Mouse (Mus musculus) MEL (cell line): Measurements from ENCODE around the gene Lonrf2. TPM values are rescaled to one million over a fixed set of nuclear protein-coding genes. Genes with fewer than 3 reads are reported as not detected.

Experiments
- DNase-seq: peaks from one replicate; pipeline ENCODE4 v3.0.0; 2011; ENCODE audit warnings: low read depth, low spot score
- H3K27ac ChIP-seq: 2 replicates; pipeline ENCODE4 v1.5.1; 2012; ENCODE audit warnings: low read depth, mild to moderate bottlenecking, control low read depth, low read length, moderate library complexity; ENCODE audit not compliant: control insufficient read depth
- H3K27me3 ChIP-seq, 2 experiments: fragments of 150-350 bp in 1 of 2; sonication (generic) in 1 of 2; 2 replicates each; pipeline ENCODE4 v1.6.1; 2012; ENCODE audit warnings: low read length in 2 of 2, mild to moderate bottlenecking in 2 of 2, improper control_type of control experiment in 1 of 2, moderate library complexity in 1 of 2; ENCODE audit not compliant: insufficient read depth in 2 of 2, control insufficient read depth in 1 of 2
- H3K36me3 ChIP-seq, 2 experiments: 2 replicates each; pipeline ENCODE4 v1.6.1; 2012 to 2014; ENCODE audit warnings: low read length in 2 of 2, improper control_type of control experiment in 1 of 2, inconsistent platforms in 1 of 2, mild to moderate bottlenecking in 1 of 2; ENCODE audit not compliant: insufficient read depth in 2 of 2, control insufficient read depth in 1 of 2
- H3K4me1 ChIP-seq, 2 experiments: fragments of 150-350 bp in 1 of 2; sonication (generic) in 1 of 2; 2 replicates each; pipeline ENCODE4 v1.6.1; 2012; ENCODE audit warnings: low read length in 2 of 2, improper control_type of control experiment in 1 of 2, mild to moderate bottlenecking in 1 of 2; ENCODE audit not compliant: insufficient read depth in 2 of 2, control insufficient read depth in 1 of 2
- H3K4me3 ChIP-seq, 2 experiments: fragments of 150-350 bp in 1 of 2; sonication (generic) in 1 of 2; 2 replicates each; pipeline ENCODE4 v1.5.1; 2012; ENCODE audit warnings: low read depth in 2 of 2, low read length in 2 of 2, mild to moderate bottlenecking in 2 of 2, moderate library complexity in 2 of 2, control low read depth in 1 of 2, improper control_type of control experiment in 1 of 2; ENCODE audit not compliant: control insufficient read depth in 1 of 2, insufficient read depth in 1 of 2
- H3K79me2 ChIP-seq: 2 replicates; pipeline ENCODE4 v1.6.1; 2012; ENCODE audit warnings: mild to moderate bottlenecking, low read length, moderate library complexity; ENCODE audit not compliant: control insufficient read depth, poor library complexity, insufficient read depth
- H3K9ac ChIP-seq: 2 replicates; pipeline ENCODE4 v1.6.1; 2012; ENCODE audit warnings: low read depth, mild to moderate bottlenecking, control low read depth, low read length, moderate library complexity; ENCODE audit not compliant: control insufficient read depth, poor library complexity, severe bottlenecking
- H3K9me3 ChIP-seq: fragments of 150-350 bp; sonication (generic); replicated peaks from 2 replicates; pipeline ENCODE4 v1.6.1; 2012; ENCODE audit warnings: mild to moderate bottlenecking, low read length, improper control_type of control experiment, moderate library complexity; ENCODE audit not compliant: insufficient read depth
- BHLHE40 ChIP-seq: IDR thresholded peaks from 2 replicates; pipeline ENCODE4 v1.6.1; 2012; ENCODE audit warnings: low read depth, mild to moderate bottlenecking, inconsistent platforms, low read length, improper control_type of control experiment, borderline replicate concordance
- CHD1 ChIP-seq: IDR thresholded peaks from 2 replicates; pipeline ENCODE4 v1.6.1; 2012; ENCODE audit warnings: low read depth, mild to moderate bottlenecking, inconsistent platforms, low read length, improper control_type of control experiment
- CHD2 ChIP-seq: IDR thresholded peaks from 2 replicates; pipeline ENCODE4 v1.6.1; 2011; ENCODE audit warnings: low read length, improper control_type of control experiment
- CTCF ChIP-seq, 3 experiments: IDR thresholded peaks in 2 of 3; conservative IDR thresholded peaks in 1 of 3; 2 replicates each; pipeline ENCODE4 v1.5.1; 2011 to 2012; ENCODE audit warnings: low read length in 3 of 3, low read depth in 2 of 3, mild to moderate bottlenecking in 2 of 3, improper control_type of control experiment in 1 of 3, inconsistent platforms in 1 of 3, mixed read lengths in 1 of 3, moderate library complexity in 1 of 3; ENCODE audit not compliant: control insufficient read depth in 1 of 3, insufficient read depth in 1 of 3, poor library complexity in 1 of 3, severe bottlenecking in 1 of 3
- E2F4 ChIP-seq: IDR thresholded peaks from 2 replicates; pipeline ENCODE4 v1.6.1; 2011; ENCODE audit warnings: low read depth, low read length, improper control_type of control experiment, borderline replicate concordance
- ELF1 ChIP-seq: IDR thresholded peaks from 2 replicates; pipeline ENCODE4 v1.6.1; 2014; ENCODE audit warnings: low read depth, mild to moderate bottlenecking, inconsistent platforms, low read length, improper control_type of control experiment, moderate library complexity
- ETS1 ChIP-seq: IDR thresholded peaks from 2 replicates; pipeline ENCODE4 v1.6.1; 2012; ENCODE audit warnings: low read depth, mild to moderate bottlenecking, inconsistent platforms, low read length, improper control_type of control experiment, moderate library complexity
- GABPA ChIP-seq: IDR thresholded peaks from 2 replicates; pipeline ENCODE4 v1.6.1; 2012; ENCODE audit warnings: low read depth, mild to moderate bottlenecking, inconsistent platforms, low read length, improper control_type of control experiment, moderate library complexity
- GATA1 ChIP-seq: IDR thresholded peaks from 2 replicates; pipeline ENCODE4 v1.6.1; 2011; ENCODE audit warnings: low read depth, low read length, improper control_type of control experiment
- HCFC1 ChIP-seq: IDR thresholded peaks from 2 replicates; pipeline ENCODE4 v1.6.1; 2012; ENCODE audit warnings: low read depth, mild to moderate bottlenecking, inconsistent platforms, low read length, improper control_type of control experiment, moderate library complexity
- JUND ChIP-seq: IDR thresholded peaks from 2 replicates; pipeline ENCODE4 v1.6.1; 2011; ENCODE audit warnings: low read depth, mild to moderate bottlenecking, improper control_type of control experiment, low read length
- KAT2A ChIP-seq: conservative IDR thresholded peaks from 2 replicates; pipeline ENCODE4 v1.6.1; 2012; ENCODE audit warnings: low read depth, low read length, improper control_type of control experiment, inconsistent platforms
- MAFK ChIP-seq: IDR thresholded peaks from 2 replicates; pipeline ENCODE4 v1.6.1; 2011; ENCODE audit warnings: low read depth, mild to moderate bottlenecking, low read length, improper control_type of control experiment, borderline replicate concordance
- MAX ChIP-seq: IDR thresholded peaks from 2 replicates; pipeline ENCODE4 v1.6.1; 2011; ENCODE audit warnings: low read length, improper control_type of control experiment
- MAZ ChIP-seq: IDR thresholded peaks from 2 replicates; pipeline ENCODE4 v1.6.1; 2012; ENCODE audit warnings: low read depth, mild to moderate bottlenecking, inconsistent platforms, low read length, improper control_type of control experiment
- MEF2A ChIP-seq: IDR thresholded peaks from 2 replicates; pipeline ENCODE4 v1.6.1; 2014; ENCODE audit warnings: low read depth, mild to moderate bottlenecking, inconsistent platforms, low read length, improper control_type of control experiment; ENCODE audit not compliant: poor library complexity, insufficient replicate concordance, severe bottlenecking; ENCODE audit errors: extremely low read depth
- MXI1 ChIP-seq: IDR thresholded peaks from 2 replicates; pipeline ENCODE4 v1.6.1; 2011; ENCODE audit warnings: mild to moderate bottlenecking, low read depth, low read length, improper control_type of control experiment
- MYB ChIP-seq: IDR thresholded peaks from 2 replicates; pipeline ENCODE4 v1.6.1; 2011; ENCODE audit warnings: mild to moderate bottlenecking, low read depth, low read length, improper control_type of control experiment
- MYC ChIP-seq: IDR thresholded peaks from 2 replicates; pipeline ENCODE4 v1.6.1; 2011; ENCODE audit warnings: low read depth, mild to moderate bottlenecking, low read length, improper control_type of control experiment, moderate library complexity
- NELFE ChIP-seq: IDR thresholded peaks from 2 replicates; pipeline ENCODE4 v1.6.1; 2011; ENCODE audit warnings: low read depth, low read length, improper control_type of control experiment
- NRF1 ChIP-seq: IDR thresholded peaks from 2 replicates; pipeline ENCODE4 v1.6.1; 2014; ENCODE audit warnings: low read depth, mild to moderate bottlenecking, inconsistent platforms, low read length, improper control_type of control experiment, moderate library complexity; ENCODE audit not compliant: poor library complexity, insufficient read depth, severe bottlenecking
- POLR2A ChIP-seq, 2 experiments: IDR thresholded peaks; 2 replicates each; pipeline ENCODE4 v1.6.1; 2011 to 2012; ENCODE audit warnings: low read length in 2 of 2, mild to moderate bottlenecking in 2 of 2, control low read depth in 1 of 2, improper control_type of control experiment in 1 of 2, low read depth in 1 of 2, moderate library complexity in 1 of 2; ENCODE audit not compliant: control insufficient read depth in 1 of 2, insufficient read depth in 1 of 2, poor library complexity in 1 of 2
- POLR2AphosphoS5 ChIP-seq: IDR thresholded peaks from 2 replicates; pipeline ENCODE4 v1.6.1; 2012; ENCODE audit warnings: low read depth, borderline replicate concordance, mild to moderate bottlenecking, inconsistent platforms, low read length, moderate library complexity, mixed read lengths
- RAD21 ChIP-seq: IDR thresholded peaks from 2 replicates; pipeline ENCODE4 v1.6.1; 2011; ENCODE audit warnings: mild to moderate bottlenecking, low read depth, low read length, improper control_type of control experiment
- RCOR1 ChIP-seq: IDR thresholded peaks from 2 replicates; pipeline ENCODE4 v1.6.1; 2012; ENCODE audit warnings: low read depth, mild to moderate bottlenecking, inconsistent platforms, low read length, improper control_type of control experiment
- SIN3A ChIP-seq: IDR thresholded peaks from 2 replicates; pipeline ENCODE4 v1.6.1; 2012; ENCODE audit warnings: low read length, improper control_type of control experiment, inconsistent platforms
- TAL1 ChIP-seq: IDR thresholded peaks from 2 replicates; pipeline ENCODE4 v1.6.1; 2012; ENCODE audit warnings: mild to moderate bottlenecking, inconsistent platforms, low read length, moderate library complexity, mixed read lengths
- TBP ChIP-seq: IDR thresholded peaks from 2 replicates; pipeline ENCODE4 v1.8.0; 2011; ENCODE audit warnings: low read depth, low read length, improper control_type of control experiment
- USF1 ChIP-seq: IDR thresholded peaks from 2 replicates; pipeline ENCODE4 v1.6.1; 2014; ENCODE audit warnings: low read depth, mild to moderate bottlenecking, inconsistent platforms, low read length, improper control_type of control experiment, moderate library complexity
- USF2 ChIP-seq, 2 experiments: IDR thresholded peaks; 2 replicates each; pipeline ENCODE4 v1.6.1; 2011 to 2012; ENCODE audit warnings: improper control_type of control experiment in 2 of 2, low read length in 2 of 2, borderline replicate concordance in 1 of 2, inconsistent platforms in 1 of 2, low read depth in 1 of 2, mild to moderate bottlenecking in 1 of 2; ENCODE audit not compliant: insufficient read depth in 1 of 2
- ZKSCAN1 ChIP-seq: IDR thresholded peaks from 2 replicates; pipeline ENCODE4 v1.6.1; 2012; ENCODE audit warnings: low read depth, mild to moderate bottlenecking, inconsistent platforms, low read length, improper control_type of control experiment, moderate library complexity
- ZNF384 ChIP-seq: IDR thresholded peaks from 2 replicates; pipeline ENCODE4 v1.6.1; 2012; ENCODE audit warnings: low read depth, mild to moderate bottlenecking, inconsistent platforms, low read length, improper control_type of control experiment
- polyA plus RNA-seq, 2 experiments: library from polyadenylated mRNA; stranded (reverse) in 1 of 2; unstranded in 1 of 2; fragments of >175 nt in 1 of 2; fragments of >200 nt in 1 of 2; gene quantifications; 2 replicates each; pipeline versions ENCODE4 v1.2.1 to v1.2.4; 2012; ENCODE audit warnings: low replicate concordance in 2 of 2, low read depth in 1 of 2; ENCODE audit not compliant: insufficient read length in 2 of 2, insufficient read depth in 1 of 2, missing spikeins in 1 of 2
- total RNA-seq: library from RNA; depleted of rRNA; stranded (reverse); fragments of 300-350 nt; gene quantifications from 2 replicates; pipeline ENCODE4 v1.2.3, GENCODE M21; 2012

Gene Lonrf2
- total and polyA plus RNA-seq, 3 experiments: not detected

DNA sequence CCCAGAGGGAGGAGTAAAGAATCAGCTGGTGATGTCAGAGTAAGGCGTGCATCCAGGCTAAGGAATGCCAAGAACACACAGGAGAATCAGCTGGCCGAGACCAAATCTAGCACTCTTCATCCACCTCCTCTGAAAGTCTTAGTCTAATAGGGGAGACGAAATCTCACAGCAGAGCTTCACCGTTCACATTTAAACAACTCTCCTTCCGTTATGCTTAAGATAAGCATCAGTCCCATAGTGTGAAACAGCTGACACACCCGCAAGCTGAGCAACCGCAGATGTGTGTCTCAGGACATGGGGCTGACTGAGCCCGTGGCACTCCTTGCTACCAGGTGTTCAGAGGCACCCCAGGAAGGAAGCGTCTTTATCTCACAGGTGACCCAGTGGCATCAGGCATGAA lies 47.3 kb upstream of the Lonrf2 start (continued):
- TF ChIP-seq TBP (no peak), TAL1 (no peak), ETS1 (peak; percentile 98), POLR2AphosphoS5 (no peak), ELF1 (no peak), MEF2A (no peak), MXI1 (no peak), GATA1 (peak; percentile 71)
- TF ChIP-seq, all 39 proteins: peak for 4

DNA sequence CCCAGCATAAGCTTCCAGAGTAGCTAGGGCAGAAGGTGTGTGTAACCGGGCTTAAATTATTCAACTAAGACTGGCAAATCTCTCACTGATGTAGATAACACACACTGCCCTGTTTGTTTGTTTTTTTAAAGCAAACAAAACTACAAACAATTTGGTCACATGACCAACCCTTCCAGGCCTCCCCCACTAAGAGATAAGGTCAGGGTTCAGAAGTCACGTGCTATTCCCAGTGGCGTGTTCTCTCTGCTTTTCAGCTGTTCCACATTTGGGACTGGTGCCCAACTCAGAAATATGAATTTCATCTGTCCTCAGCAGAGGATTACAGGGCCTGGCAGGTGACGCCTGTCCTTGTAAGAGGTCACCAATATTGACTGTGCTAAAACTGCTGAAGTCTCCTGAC lies 46.2 kb upstream of the Lonrf2 start:
- H3K4me3 ChIP-seq: no peak overlapping the region
- H3K4me1 ChIP-seq: peaks cover 32 to 38% of the 10 kb centered on the region in 2 experiments
- DNase-seq: no peak
- no peaks in the 10 kb centered on the region for H3K79me2 ChIP-seq
- TF ChIP-seq ZNF384 (no peak), POLR2AphosphoS5 (no peak), GABPA (no peak), MAX (0 out of 2 replicates have a peak, but pooled peaks have one; percentile 40), JUND (no peak), RCOR1 (no peak), NRF1 (no peak), MYC (no peak), NELFE (no peak), HCFC1 (no peak), MAZ (no peak), MYB (no peak), E2F4 (no peak), ELF1 (no peak), BHLHE40 (peak; percentile 72), USF1 (peak; percentile 90), USF2 (IDR thresholded peaks at IDR 0.05; ENCODE audit: borderline replicate concordance in 1 of 2, insufficient read depth in 1 of 2, low read depth in 1 of 2, low read length in 2 of 2) (peak in 1 of 2 experiments; percentile 64; a peak in 2 of 4 replicates), GATA1 (no peak), RAD21 (no peak), ETS1 (peak; percentile 83), SIN3A (no peak), MEF2A (no peak), ZKSCAN1 (no peak), CHD2 (no peak), TBP (no peak), CTCF (IDR thresholded peaks at IDR 0.05 in 2 of 3, conservative IDR thresholded peaks at IDR 0.05 in 1 of 3; ENCODE audit: control insufficient read depth in 1 of 3, insufficient read depth in 1 of 3, low read depth in 2 of 3, low read length in 3 of 3, poor library complexity in 1 of 3, severe bottlenecking in 1 of 3) (no peak), POLR2A (IDR thresholded peaks at IDR 0.05; ENCODE audit: control insufficient read depth in 1 of 2, insufficient read depth in 1 of 2, low read depth in 1 of 2, low read length in 2 of 2, poor library complexity in 1 of 2) (no peak), KAT2A (no peak), MAFK (no peak), CHD1 (no peak)
- TF ChIP-seq, all 39 proteins: peak for 5
- Histone ChIP-seq H3K9ac (no peak overlapping the region), H3K9me3 (no peaks in the 10 kb centered on the region), H3K36me3 (peaks cover 0 to 31% of the 10 kb centered on the region in 2 experiments; a peak in 2 of 4 replicates), H3K27ac (peak overlapping the region; percentile 69), H3K27me3 (no peaks in the 10 kb centered on the region)
